Mouse (Mus musculus): ENCODE results near the gene Bmper. TPM values are rescaled to one million over a fixed set of nuclear protein-coding genes. Genes with fewer than 3 reads are reported as not detected.

The Bmper gene
- polyA plus RNA-seq (2011; ENCODE audit: insufficient read length, low read depth, missing spikeins), result 17.2 and 18.0 TPM in 2 replicates

GRCm38 (mm10) chr9:23222841-23223548 lies at the start of gene Bmper:
TSS of gene Bmper (plus strand) at chr9:23223076.
- H3K4me3 ChIP-seq (ENCODE audit: insufficient read depth, low read length), result peak within 1 kb of the TSS; percentile 61
- H3K27ac ChIP-seq (ENCODE audit: insufficient read depth, low read length), result peak within 1 kb of the TSS; percentile 1; the same call in 1 of the 2 replicates
- TF ChIP-seq POLR2A (IDR thresholded peaks at IDR 0.05; ENCODE audit: low read depth, low read length), result peak; percentile 48; the same call in 1 of the 2 replicates
- TF ChIP-seq CTCF (IDR thresholded peaks at IDR 0.05; ENCODE audit: borderline replicate concordance, insufficient read depth, low read length), result no peak
- H3K4me1 ChIP-seq (ENCODE audit: control insufficient read depth, insufficient read depth, low read length), result peaks cover 6% of the 10 kb centered on the region

- Histone ChIP-seq H3K4me1 (ENCODE audit: control insufficient read depth, insufficient read depth, low read length) (no peaks in the 10 kb centered on the region), H3K27ac (ENCODE audit: insufficient read depth, low read length) (no peak overlapping the region), H3K4me3 (ENCODE audit: insufficient read depth, low read length) (no peak overlapping the region)
- TF ChIP-seq CTCF (IDR thresholded peaks at IDR 0.05; ENCODE audit: borderline replicate concordance, insufficient read depth, low read length), result no peak
- no peak for TF ChIP-seq POLR2A (IDR thresholded peaks at IDR 0.05; ENCODE audit: low read depth, low read length)
These were observed 45.4 kb upstream of the Bmper start for GRCm38 (mm10) chr9:23177476-23177875.

- Histone ChIP-seq H3K27ac (ENCODE audit: insufficient read depth, low read length) (no peak overlapping the region), H3K4me3 (ENCODE audit: insufficient read depth, low read length) (no peak overlapping the region), H3K4me1 (ENCODE audit: control insufficient read depth, insufficient read depth, low read length) (peaks cover 11% of the 10 kb centered on the region)
- TF ChIP-seq POLR2A (IDR thresholded peaks at IDR 0.05; ENCODE audit: low read depth, low read length) (no peak), CTCF (IDR thresholded peaks at IDR 0.05; ENCODE audit: borderline replicate concordance, insufficient read depth, low read length) (no peak)
These were observed 35.7 kb upstream of the Bmper start for GRCm38 (mm10) chr9:23187181-23187580.

- H3K27ac ChIP-seq (ENCODE audit: insufficient read depth, low read length), result no peak overlapping the region
These were observed 34.7 kb upstream of the Bmper start for GRCm38 (mm10) chr9:23188136-23188535.

GRCm38 (mm10) chr9:23190950-23191349 lies 31.9 kb upstream of the Bmper start:
- H3K27ac ChIP-seq (ENCODE audit: insufficient read depth, low read length), result peak overlapping the region; percentile 95; the same call in 1 of the 2 replicates
- no peak overlapping the region for H3K4me3 ChIP-seq (ENCODE audit: insufficient read depth, low read length)
- no peak for TF ChIP-seq CTCF (IDR thresholded peaks at IDR 0.05; ENCODE audit: borderline replicate concordance, insufficient read depth, low read length)
- TF ChIP-seq POLR2A (IDR thresholded peaks at IDR 0.05; ENCODE audit: low read depth, low read length), result no peak
- H3K4me1 ChIP-seq (ENCODE audit: control insufficient read depth, insufficient read depth, low read length), result peaks cover 11% of the 10 kb centered on the region

More at GRCm38 (mm10) chr9:23188136-23188535, 34.7 kb upstream of the Bmper start:
- Histone ChIP-seq H3K4me1 (ENCODE audit: control insufficient read depth, insufficient read depth, low read length) (peaks cover 11% of the 10 kb centered on the region), H3K4me3 (ENCODE audit: insufficient read depth, low read length) (no peak overlapping the region)
- TF ChIP-seq POLR2A (IDR thresholded peaks at IDR 0.05; ENCODE audit: low read depth, low read length), result no peak
- TF ChIP-seq CTCF (IDR thresholded peaks at IDR 0.05; ENCODE audit: borderline replicate concordance, insufficient read depth, low read length), result no peak

GRCm38 (mm10) chr9:23191431-23191830 lies 31.4 kb upstream of the Bmper start:
- H3K4me1 ChIP-seq (ENCODE audit: control insufficient read depth, insufficient read depth, low read length), result peaks cover 11% of the 10 kb centered on the region
- peak overlapping the region; percentile 95 for H3K27ac ChIP-seq (ENCODE audit: insufficient read depth, low read length)
- TF ChIP-seq POLR2A (IDR thresholded peaks at IDR 0.05; ENCODE audit: low read depth, low read length) (no peak), CTCF (IDR thresholded peaks at IDR 0.05; ENCODE audit: borderline replicate concordance, insufficient read depth, low read length) (no peak)
- no peak overlapping the region for H3K4me3 ChIP-seq (ENCODE audit: insufficient read depth, low read length)

GRCm38 (mm10) chr9:23192567-23193331 lies 30.1 kb upstream of the Bmper start:
- no peak overlapping the region for H3K4me3 ChIP-seq (ENCODE audit: insufficient read depth, low read length)
- peaks cover 7% of the 10 kb centered on the region for H3K4me1 ChIP-seq (ENCODE audit: control insufficient read depth, insufficient read depth, low read length)
- TF ChIP-seq POLR2A (IDR thresholded peaks at IDR 0.05; ENCODE audit: low read depth, low read length) (no peak), CTCF (IDR thresholded peaks at IDR 0.05; ENCODE audit: borderline replicate concordance, insufficient read depth, low read length) (no peak)
- no peak overlapping the region for H3K27ac ChIP-seq (ENCODE audit: insufficient read depth, low read length)

- H3K4me1 ChIP-seq (ENCODE audit: control insufficient read depth, insufficient read depth, low read length), result no peaks in the 10 kb centered on the region
- H3K4me3 ChIP-seq (ENCODE audit: insufficient read depth, low read length), result no peak overlapping the region
- TF ChIP-seq CTCF (IDR thresholded peaks at IDR 0.05; ENCODE audit: borderline replicate concordance, insufficient read depth, low read length) (no peak), POLR2A (IDR thresholded peaks at IDR 0.05; ENCODE audit: low read depth, low read length) (no peak)
These were observed 23.9 kb upstream of the Bmper start for GRCm38 (mm10) chr9:23198996-23199395.

GRCm38 (mm10) chr9:23199841-23200240 lies 23.0 kb upstream of the Bmper start:
- Histone ChIP-seq H3K4me3 (ENCODE audit: insufficient read depth, low read length) (no peak overlapping the region), H3K27ac (ENCODE audit: insufficient read depth, low read length) (no peak overlapping the region), H3K4me1 (ENCODE audit: control insufficient read depth, insufficient read depth, low read length) (no peaks in the 10 kb centered on the region)
- no peak for TF ChIP-seq POLR2A (IDR thresholded peaks at IDR 0.05; ENCODE audit: low read depth, low read length)
- no peak for TF ChIP-seq CTCF (IDR thresholded peaks at IDR 0.05; ENCODE audit: borderline replicate concordance, insufficient read depth, low read length)

More at GRCm38 (mm10) chr9:23198996-23199395, 23.9 kb upstream of the Bmper start:
- H3K27ac ChIP-seq (ENCODE audit: insufficient read depth, low read length), result no peak overlapping the region

- H3K4me1 ChIP-seq (ENCODE audit: control insufficient read depth, insufficient read depth, low read length), result no peaks in the 10 kb centered on the region
- TF ChIP-seq CTCF (IDR thresholded peaks at IDR 0.05; ENCODE audit: borderline replicate concordance, insufficient read depth, low read length), result no peak
- no peak for TF ChIP-seq POLR2A (IDR thresholded peaks at IDR 0.05; ENCODE audit: low read depth, low read length)
- H3K4me3 ChIP-seq (ENCODE audit: insufficient read depth, low read length), result no peak overlapping the region
- no peak overlapping the region for H3K27ac ChIP-seq (ENCODE audit: insufficient read depth, low read length)
These were observed 22.0 kb upstream of the Bmper start for GRCm38 (mm10) chr9:23200828-23201227.

Measured in embryonic fibroblast, embryonic 13.5 days (primary cell).